Mouse (Mus musculus): Measurements from ENCODE around the gene 2010111I01Rik.
"Not testable (repeated sequence)": the region's sequence is repeated elsewhere in the genome, so short reads cannot be mapped to it uniquely, and the experiment has no call there.

Gene 2010111I01Rik

GRCm38 (mm10) chr13:62955997-62956396, 8.7 kb upstream of the 2010111I01Rik start:
- no peak for DNase-seq (ENCODE audit: low read depth, low spot score)

GRCm38 (mm10) chr13:62956776-62957175, 7.9 kb upstream of the 2010111I01Rik start:
- no peak for DNase-seq (ENCODE audit: low read depth, low spot score)

GRCm38 (mm10) chr13:62963358-62963757, 1.3 kb upstream of the 2010111I01Rik start:
- DNase-seq (ENCODE audit: low read depth, low spot score): no peak

GRCm38 (mm10) chr13:62968223-62968622, 3.5 kb downstream of the 2010111I01Rik start:
- DNase-seq (ENCODE audit: low read depth, low spot score): no peak

- DNase-seq (ENCODE audit: low read depth, low spot score): no peak
Measured at GRCm38 (mm10) chr13:62970515-62971269, 6.0 kb downstream of the 2010111I01Rik start.

GRCm38 (mm10) chr13:62972403-62972802, 7.7 kb downstream of the 2010111I01Rik start:
- DNase-seq (ENCODE audit: low read depth, low spot score): no peak

- DNase-seq (ENCODE audit: low read depth, low spot score): no peak
Measured at GRCm38 (mm10) chr13:62973111-62973510, 8.4 kb downstream of the 2010111I01Rik start.

GRCm38 (mm10) chr13:62978104-62978503, 13.4 kb downstream of the 2010111I01Rik start:
- DNase-seq (ENCODE audit: low read depth, low spot score): no peak

- no peak for DNase-seq (ENCODE audit: low read depth, low spot score)
Measured at GRCm38 (mm10) chr13:62978784-62979183, 14.1 kb downstream of the 2010111I01Rik start.

GRCm38 (mm10) chr13:62979215-62979614, 14.5 kb downstream of the 2010111I01Rik start:
- no peak for DNase-seq (ENCODE audit: low read depth, low spot score)

- DNase-seq (ENCODE audit: low read depth, low spot score): no peak
Measured at GRCm38 (mm10) chr13:62980131-62980530, 15.4 kb downstream of the 2010111I01Rik start.

- no peak for DNase-seq (ENCODE audit: low read depth, low spot score)
Measured at GRCm38 (mm10) chr13:62984485-62984884, 19.8 kb downstream of the 2010111I01Rik start.

- no peak for DNase-seq (ENCODE audit: low read depth, low spot score)
Measured at GRCm38 (mm10) chr13:62989891-62990490, 25.3 kb downstream of the 2010111I01Rik start.

- DNase-seq (ENCODE audit: low read depth, low spot score): no peak
Measured at GRCm38 (mm10) chr13:62993543-62994477, 29.1 kb downstream of the 2010111I01Rik start.

- no peak for DNase-seq (ENCODE audit: low read depth, low spot score)
Measured at GRCm38 (mm10) chr13:62996767-62997166, 32.1 kb downstream of the 2010111I01Rik start.

GRCm38 (mm10) chr13:63007491-63007890, 42.8 kb downstream of the 2010111I01Rik start:
- DNase-seq (ENCODE audit: low read depth, low spot score): not testable (repeated sequence)

- no peak for DNase-seq (ENCODE audit: low read depth, low spot score)
Measured at GRCm38 (mm10) chr13:63010345-63011090, 45.8 kb downstream of the 2010111I01Rik start.

GRCm38 (mm10) chr13:63014353-63014752, 49.7 kb downstream of the 2010111I01Rik start:
- no peak for DNase-seq (ENCODE audit: low read depth, low spot score)

GRCm38 (mm10) chr13:63015362-63015761, 50.7 kb downstream of the 2010111I01Rik start:
- DNase-seq (ENCODE audit: low read depth, low spot score): no peak

- DNase-seq (ENCODE audit: low read depth, low spot score): no peak
Measured at GRCm38 (mm10) chr13:63016056-63016455, 51.4 kb downstream of the 2010111I01Rik start.

Data from c-Kit-negative CD71-positive TER-119-positive erythroid progenitor cells, embryonic 14.5 days (primary cell).